ENCODE assay signal across 15 mouse cellular contexts in the genomic region with DNA sequence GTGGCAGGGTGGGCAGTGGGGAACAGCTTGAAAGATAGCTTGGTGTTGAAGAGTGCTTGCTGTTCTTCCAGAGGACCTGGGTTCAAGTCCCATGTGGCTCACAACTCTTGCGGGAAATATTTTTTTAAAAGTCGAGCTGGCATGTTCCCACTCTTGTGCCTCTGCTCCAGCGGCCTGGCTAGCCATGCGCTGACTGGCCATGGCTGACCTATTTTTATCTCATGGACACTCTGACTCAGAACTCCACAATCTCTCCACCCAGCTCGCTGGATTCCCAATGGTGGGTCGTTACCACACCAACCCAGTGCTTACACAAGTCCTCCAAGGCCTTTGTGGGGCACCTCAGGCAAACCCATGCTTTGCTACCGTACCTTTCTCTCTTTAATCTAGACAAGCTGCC. TPM values are rescaled to one million over a fixed set of nuclear protein-coding genes. Genes with fewer than 3 reads are reported as not detected.
A peak's percentile ranks its signal among the peaks of the same experiment; 100 is the strongest.
DNase-seq lines count a peak whose midpoint lies in the region; TF ChIP-seq lines count a peak whose summit lies in the region.
"Had no signal": no experiment of that assay in that cellular context is flagged by ENCODE, and none has a peak within 500 bp of the region (broad histone marks: within the 10 kb centered on the region; RNA-seq: fewer than 3 reads in every experiment).

No protein-coding gene starts in this region.

- peak overlapping the region in 1 of 2 experiments; percentile 43; a peak in 2 of 4 replicates for H3K4me3 ChIP-seq in ES-E14 (ENCODE audit: insufficient read depth in 1 of 2, low read depth in 1 of 2, low read length in 2 of 2, poor library complexity in 1 of 2, severe bottlenecking in 1 of 2)
- no peak overlapping the region for H3K4me3 ChIP-seq in limb, embryonic 10.5 days
- H3K4me3 ChIP-seq: embryonic facial prominence, embryonic 13.5 days; kidney, embryonic 15.5 days; limb, embryonic 15.5 days had no signal

- 89% methylated on average over 7 of the region's 7 CpGs for WGBS in limb, embryonic 10.5 days

- intact Hi-C loops in gastrocnemius, postnatal 14 days (cut with DNase I; ENCODE audit: low total_unique reads) = no loop called here
- intact Hi-C loops in heart, postnatal 10 days (cut with DNase I) = loop anchor here (5.0 kb wide), 1 partner anchor 34 kb away; no protein-coding TSS in a partner anchor

- no peak overlapping the region; the same call in 1 of the 2 replicates for H3K27ac ChIP-seq in ES-E14 (ENCODE audit: insufficient read depth, low read depth, low read length, poor library complexity, severe bottlenecking)
- no peak overlapping the region for H3K27ac ChIP-seq in limb, embryonic 10.5 days
- H3K27ac ChIP-seq: embryonic facial prominence, embryonic 13.5 days; hindbrain, embryonic 14.5 days; kidney, embryonic 15.5 days; limb, embryonic 15.5 days had no signal

- in situ Hi-C loops in ES-E14 (cut with MboI; ENCODE audit: low sequenced_read_pairs in 2 of 2, unreplicated experiment in 2 of 2) = no loop called here

- no peaks in the 10 kb centered on the region for H3K36me3 ChIP-seq in ES-E14 (ENCODE audit: control insufficient read depth, insufficient read depth, low read length, poor library complexity, severe bottlenecking)
- H3K36me3 ChIP-seq in limb, embryonic 10.5 days = no peaks in the 10 kb centered on the region
- H3K36me3 ChIP-seq: embryonic facial prominence, embryonic 13.5 days; kidney, embryonic 15.5 days; limb, embryonic 15.5 days had no signal

- DNase-seq in ES-E14 (ENCODE audit: low read depth, low spot score) = no peak
- DNase-seq in adrenal gland, adult (ENCODE audit: inconsistent age in 2 of 2, low spot score in 1 of 2) = peak; percentile 79 to 88
- peak; percentile 21 for DNase-seq in gastrocnemius, postnatal 14 days
- DNase-seq in heart, postnatal 10 days = peak; percentile 64 to 68
- no peak for DNase-seq in cerebellum, adult 11 months
- DNase-seq in limb, embryonic 10.5 days (ENCODE audit: low spot score) = no peak
- DNase-seq in cerebellum, postnatal 25 days = no peak
- DNase-seq: cerebellum, postnatal 14 days; forebrain, postnatal 0 days; layer of hippocampus, adult 9-11 months; lung, postnatal 36 days had no signal

- H3K4me1 ChIP-seq in ES-E14 (ENCODE audit: control insufficient read depth in 2 of 2, insufficient read depth in 2 of 2, low read length in 2 of 2, poor library complexity in 1 of 2) = peaks cover 0 to 3% of the 10 kb centered on the region in 2 experiments; a peak in 1 of 4 replicates
- H3K4me1 ChIP-seq in limb, embryonic 10.5 days = no peaks in the 10 kb centered on the region
- H3K4me1 ChIP-seq: embryonic facial prominence, embryonic 13.5 days; kidney, embryonic 15.5 days; limb, embryonic 15.5 days had no signal

- H3K9ac ChIP-seq in ES-E14 (ENCODE audit: insufficient read depth, low read depth, low read length, poor library complexity, severe bottlenecking) = peak overlapping the region; percentile 68
- H3K9ac ChIP-seq: embryonic facial prominence, embryonic 13.5 days; forebrain, postnatal 0 days; hindbrain, embryonic 14.5 days; kidney, embryonic 15.5 days; limb, embryonic 15.5 days had no signal

- no peaks in the 10 kb centered on the region for H3K9me3 ChIP-seq in ES-E14 (ENCODE audit: control insufficient read depth, insufficient read depth, low read depth, low read length)
- no peaks in the 10 kb centered on the region for H3K9me3 ChIP-seq in limb, embryonic 10.5 days (replicated peaks)
- H3K9me3 ChIP-seq: embryonic facial prominence, embryonic 13.5 days; kidney, embryonic 15.5 days; limb, embryonic 15.5 days had no signal

- H3K27me3 ChIP-seq in limb, embryonic 10.5 days (ENCODE audit: low read depth, poor library complexity, severe bottlenecking) = no peaks in the 10 kb centered on the region
- H3K27me3 ChIP-seq: embryonic facial prominence, embryonic 13.5 days; kidney, embryonic 15.5 days; limb, embryonic 15.5 days had no signal

TF ChIP-seq in ES-E14, 5 proteins besides CTCF, POLR2A, EP300 and RAD21:
- TF ChIP-seq MAFK (IDR thresholded peaks at IDR 0.05; ENCODE audit: insufficient read depth, low read depth, low read length) (no peak), ZNF384 (IDR thresholded peaks at IDR 0.05; ENCODE audit: low read depth, low read length) (no peak), CHD2 (IDR thresholded peaks at IDR 0.05; ENCODE audit: low read depth, low read length) (no peak)

RNA-seq across cellular contexts. Expression of a gene that starts 42.1 kb away (rescaled TPM):
- 14.9 and 15.7 TPM in 2 replicates for total RNA-seq in ES-E14 (2012; rRNA removed)
- total RNA-seq in gastrocnemius, postnatal 14 days (2021) = 10 to 100 TPM; 59.2 to 59.6 TPM
- total RNA-seq in heart, postnatal 10 days (2021) = 10 to 100 TPM; 40.3 to 43.1 TPM
- polyA plus RNA-seq in limb, embryonic 10.5 days (2016; fragmentation: Nextera tagmentation; extraction: Ambion mirVana) = 29.8 and 31.3 TPM in 2 replicates

Comparison
In these comparisons a context has a peak if more than half of its experiments do, and no peak if none do; other contexts are left out.
1. DNase-seq: peak in adrenal gland, adult (2 of 2), gastrocnemius, postnatal 14 days (single experiment) and heart, postnatal 10 days (2 of 2); none in ES-E14 (single experiment), cerebellum, adult 11 months (single experiment), limb, embryonic 10.5 days (single experiment) and cerebellum, postnatal 25 days (0 of 2).